Mouse (Mus musculus) lung, postnatal 0 days (tissue): ENCODE results near the gene Fam131b.

ENCODE experiments used
- CTCF ChIP-seq: IDR thresholded peaks from 2 replicates; pipeline ENCODE4 v1.5.1; 2016; ENCODE audit warnings: antibody characterized with exemption, mild to moderate bottlenecking
- EP300 ChIP-seq: IDR thresholded peaks from 2 replicates; pipeline ENCODE4 v1.6.1; 2016; ENCODE audit warnings: antibody characterized with exemption, mild to moderate bottlenecking, control low read depth

GRCm38 (mm10) chr6:42369870-42370269, 45.4 kb upstream of the Fam131b start:
- TF ChIP-seq CTCF (no peak), EP300 (peak; percentile 38)
